Mouse (Mus musculus): ENCODE data around the gene Plekhm3.

The Plekhm3 gene

DNA sequence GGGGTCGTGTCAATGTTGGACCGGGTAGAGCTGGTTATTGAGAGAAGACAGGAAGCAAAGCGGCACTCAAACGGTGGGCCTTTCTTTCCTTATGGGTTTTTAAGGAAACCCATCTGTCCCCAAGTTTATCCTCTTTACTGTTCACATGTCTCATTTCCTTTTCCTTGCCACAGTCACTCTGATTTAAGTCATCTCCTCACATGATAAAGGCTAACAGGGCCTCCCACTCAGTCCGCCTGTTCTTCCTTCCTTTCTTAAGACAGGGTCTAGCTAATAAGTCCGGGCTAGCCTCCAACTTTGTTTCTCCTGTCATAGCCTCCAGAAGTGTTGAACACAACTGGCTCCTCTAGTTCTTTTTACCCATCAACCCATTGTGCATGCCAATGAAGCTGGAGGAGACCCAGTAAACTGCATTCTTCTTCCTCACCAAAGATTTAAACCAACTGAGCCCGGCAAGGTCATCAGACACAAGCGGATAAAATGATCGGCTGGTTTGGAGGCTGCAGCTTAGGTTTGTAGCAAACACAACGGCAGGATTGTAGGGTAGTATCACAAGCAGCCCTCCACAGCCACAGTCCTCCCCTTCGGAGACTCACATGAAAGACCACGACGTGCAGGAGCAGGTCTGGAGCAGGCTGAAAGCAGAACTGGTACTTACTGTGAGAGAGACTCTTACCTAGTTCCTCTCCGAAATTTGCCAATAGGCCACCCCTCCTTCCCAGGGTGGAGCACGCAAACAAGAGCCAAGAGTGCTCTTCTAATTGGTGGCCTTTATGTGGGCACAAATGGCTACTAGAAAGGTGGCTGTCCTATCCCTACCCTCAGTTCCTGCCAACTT is 29.0 kb downstream of the Plekhm3 start:
- peak; percentile 28 for DNase-seq

DNA sequence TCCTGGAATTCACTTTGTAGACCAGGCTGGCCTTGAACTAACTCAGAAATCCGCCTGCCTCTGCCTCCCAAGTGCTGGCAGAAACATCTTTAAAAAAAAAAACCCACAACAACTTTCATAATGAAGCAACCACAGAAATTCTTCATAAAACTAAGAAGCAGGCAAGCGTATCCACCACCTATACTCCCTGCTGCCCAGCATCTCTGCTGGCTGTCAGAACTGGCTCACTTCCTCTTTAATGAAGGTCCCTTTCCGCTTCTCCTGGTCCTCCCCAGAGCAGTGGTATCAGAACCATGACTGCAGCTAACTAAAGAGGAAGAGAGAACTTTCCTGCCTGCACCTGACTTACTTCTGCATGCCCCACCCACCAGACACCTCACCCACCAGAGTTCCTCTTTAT is 31.0 kb downstream of the Plekhm3 start:
- no peak for DNase-seq

DNA sequence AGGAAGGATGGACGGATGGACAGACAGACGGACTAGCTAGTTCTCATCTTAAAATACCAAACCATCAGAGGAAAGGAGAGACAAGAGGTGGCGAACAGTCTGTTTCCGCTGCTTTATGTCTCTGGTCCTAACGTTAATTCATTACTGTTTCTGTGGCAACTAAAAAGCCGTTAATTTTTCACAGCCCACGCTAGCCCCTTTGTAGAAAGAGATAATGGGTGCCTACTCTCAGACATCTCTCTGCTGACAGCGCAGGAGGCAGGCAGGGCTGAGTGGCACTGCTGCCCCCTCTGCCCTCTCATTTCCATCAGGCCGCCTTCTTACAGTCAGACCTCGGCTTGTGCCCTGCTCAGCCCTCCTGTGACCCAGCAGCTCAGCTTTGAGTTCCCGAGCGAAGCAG is 32.3 kb downstream of the Plekhm3 start:
- DNase-seq: no peak

DNA sequence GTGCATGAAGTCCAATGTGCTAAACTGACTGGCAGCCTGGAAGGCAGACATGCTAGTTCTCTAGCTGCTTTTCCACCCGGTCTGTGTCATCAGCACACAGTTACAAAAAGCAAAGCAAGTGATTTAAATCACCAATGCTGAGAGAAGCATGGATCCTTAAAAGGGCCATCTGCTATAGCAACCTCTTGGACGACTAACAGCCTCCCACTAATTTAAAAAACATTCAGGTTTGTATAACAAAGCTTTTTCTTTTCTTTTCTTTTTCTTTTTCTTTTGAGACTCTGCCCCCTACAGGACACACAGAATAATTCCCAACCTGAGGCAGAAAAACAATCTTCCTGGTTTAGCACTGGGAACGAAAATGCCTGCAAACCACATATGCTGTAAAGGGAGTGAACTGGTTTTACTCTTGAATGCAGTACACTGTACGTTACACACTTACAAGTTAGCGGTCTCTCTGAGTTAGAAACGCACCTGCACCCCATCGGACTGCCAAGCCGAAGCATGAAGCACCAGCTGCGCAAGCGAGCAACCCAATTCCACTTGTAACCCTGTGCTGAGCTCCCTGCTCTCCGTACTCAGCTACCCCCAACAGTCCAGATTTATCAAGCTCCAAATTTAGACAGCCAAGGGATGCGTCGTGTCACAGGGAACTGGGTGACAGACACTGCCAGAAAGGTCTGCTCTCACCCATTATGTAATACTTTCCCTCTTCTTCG is 37.7 kb downstream of the Plekhm3 start:
- DNase-seq: peak; percentile 36

DNA sequence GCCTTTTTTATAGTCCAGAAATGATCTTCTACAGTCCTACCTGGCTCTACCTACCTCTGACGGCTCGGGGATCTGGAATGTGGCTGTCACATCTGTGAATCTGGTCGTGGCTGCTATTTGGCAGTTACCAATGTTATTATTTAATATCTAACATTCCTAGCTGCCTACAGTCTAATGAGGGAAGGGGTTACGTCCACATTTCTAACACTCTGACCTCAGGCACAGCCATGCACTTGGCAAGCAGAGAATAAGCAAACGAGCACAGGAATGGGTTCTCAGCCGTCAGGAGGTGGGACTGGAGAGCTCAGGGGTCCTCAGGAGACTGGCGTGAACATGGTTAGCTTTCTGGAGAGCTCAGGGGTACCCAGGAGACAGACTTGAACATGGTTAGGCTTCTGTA is 38.7 kb downstream of the Plekhm3 start:
- no peak for DNase-seq

DNA sequence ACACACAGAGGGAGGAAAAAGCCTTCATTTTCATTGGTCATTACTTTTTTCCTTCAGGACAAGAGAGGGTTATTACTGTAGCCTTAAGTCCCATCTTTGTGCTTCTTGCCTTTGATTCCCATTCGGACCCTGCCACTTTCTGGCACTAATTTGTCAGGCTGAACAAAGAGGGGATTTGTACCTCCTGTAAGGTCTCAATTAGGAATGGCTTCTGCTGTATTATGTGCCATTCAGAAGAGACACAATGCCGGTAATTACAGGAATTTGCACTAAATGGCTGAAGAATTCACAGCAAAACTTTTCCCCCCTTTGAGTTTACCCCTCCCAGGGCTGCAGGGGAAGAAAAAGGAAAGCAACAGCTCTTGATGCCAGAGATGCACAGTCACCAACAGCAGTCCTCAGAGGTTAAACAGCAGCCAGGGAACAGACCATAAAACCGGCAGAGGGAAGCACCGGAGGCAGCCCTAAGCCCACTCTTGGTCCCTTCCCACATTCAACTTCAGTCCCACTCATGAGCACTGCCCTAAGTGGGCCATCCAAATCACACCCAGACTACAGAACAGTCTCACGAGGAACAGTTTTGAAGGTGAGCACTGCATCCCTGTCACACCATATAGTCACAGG is 39.6 kb downstream of the Plekhm3 start:
- DNase-seq: no peak

DNA sequence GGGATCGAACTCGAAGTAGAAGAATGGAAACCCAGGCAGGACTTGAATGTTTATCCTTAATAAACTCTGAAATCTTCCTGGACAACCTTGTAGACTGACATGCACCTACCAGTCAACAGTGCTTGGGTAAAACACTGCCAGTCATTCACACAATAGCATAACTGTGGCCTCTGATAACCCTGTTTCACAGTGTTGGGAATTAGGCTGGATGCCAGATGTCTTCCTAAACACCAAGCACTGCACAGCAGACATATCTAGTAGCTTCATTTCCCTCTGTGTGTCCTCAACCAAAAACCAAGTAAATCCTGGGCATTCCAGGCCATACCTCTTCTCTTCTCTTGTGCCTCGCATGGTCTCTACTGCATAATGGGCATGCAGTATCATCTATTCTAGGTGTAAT is 42.3 kb downstream of the Plekhm3 start:
- DNase-seq: no peak

DNA sequence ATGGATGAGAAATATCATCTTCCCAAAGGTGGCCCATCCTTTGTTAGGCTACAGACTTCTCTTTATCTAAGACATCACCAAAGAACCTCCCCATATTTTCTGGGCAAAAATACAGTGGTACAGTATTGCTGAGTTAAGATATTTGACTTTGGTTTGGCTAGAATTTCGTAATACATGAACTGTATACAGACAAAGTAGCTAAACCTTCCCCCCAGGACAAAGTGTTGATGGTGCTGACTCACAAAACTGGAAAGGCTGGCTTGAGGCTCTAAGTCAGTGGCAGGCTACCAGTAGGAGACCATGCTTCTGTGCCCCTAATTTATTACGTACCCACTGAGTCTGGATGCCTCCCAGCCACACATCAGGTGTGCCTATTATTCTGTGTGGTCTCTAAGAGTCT is 48.9 kb downstream of the Plekhm3 start:
- no peak for DNase-seq

DNA sequence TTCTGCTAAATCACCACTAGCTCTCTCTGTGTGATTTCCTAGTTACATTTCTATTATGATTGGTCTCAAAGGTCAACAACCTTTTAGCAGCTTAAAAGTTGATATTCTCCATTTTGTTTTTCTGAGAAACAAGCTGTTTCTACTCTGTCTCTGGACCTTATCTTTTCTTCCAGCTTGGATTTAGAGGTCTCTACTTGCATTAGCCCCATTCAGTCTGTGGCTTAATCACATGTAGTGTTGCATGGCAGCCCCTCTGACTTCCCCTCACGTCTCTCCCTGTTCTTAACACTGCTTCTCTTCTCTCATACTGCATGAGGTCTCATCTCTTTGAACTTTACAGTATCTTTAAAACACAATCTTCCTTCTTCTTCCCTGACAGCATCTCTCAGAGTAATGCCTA is 50.4 kb downstream of the Plekhm3 start:
- DNase-seq: no peak

DNA sequence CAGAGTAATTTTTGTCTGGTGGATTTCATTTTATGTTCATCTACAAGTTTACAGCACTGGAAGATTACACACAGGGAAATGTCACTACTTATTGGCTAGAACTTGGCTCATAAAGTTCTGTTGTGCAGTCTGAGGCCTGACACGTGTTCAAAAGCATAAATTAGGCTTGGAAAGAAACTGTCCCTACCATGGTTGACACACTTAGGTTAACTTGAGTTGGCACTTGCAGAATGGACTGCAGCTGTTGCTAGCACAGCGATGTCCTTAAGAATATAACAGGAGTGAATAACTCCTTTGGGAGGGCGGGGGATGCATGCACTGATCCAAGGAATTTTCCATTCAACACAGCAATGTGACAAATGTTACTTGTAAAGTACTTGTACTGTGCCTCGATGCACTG is 53.2 kb downstream of the Plekhm3 start:
- DNase-seq: no peak

DNA sequence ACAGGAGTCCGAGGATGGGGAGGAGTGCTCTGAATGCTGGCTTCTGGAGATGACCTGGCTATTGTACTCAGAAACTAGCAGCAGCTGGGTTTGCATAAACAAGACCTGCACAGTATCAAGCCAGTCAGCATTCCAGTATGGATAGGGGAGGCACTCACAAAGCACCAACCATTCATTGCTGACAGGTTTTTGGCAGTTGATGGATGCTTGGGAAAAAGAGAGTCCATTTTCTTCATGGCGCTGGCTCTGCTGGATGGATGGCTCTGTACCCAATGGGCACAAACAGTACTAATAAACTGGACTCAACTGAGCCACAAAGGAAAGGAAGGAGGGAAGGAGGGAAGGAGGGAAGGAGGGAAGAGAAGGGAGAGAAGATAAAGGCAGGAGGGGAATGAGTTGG is 53.8 kb downstream of the Plekhm3 start:
- DNase-seq: no peak

DNA sequence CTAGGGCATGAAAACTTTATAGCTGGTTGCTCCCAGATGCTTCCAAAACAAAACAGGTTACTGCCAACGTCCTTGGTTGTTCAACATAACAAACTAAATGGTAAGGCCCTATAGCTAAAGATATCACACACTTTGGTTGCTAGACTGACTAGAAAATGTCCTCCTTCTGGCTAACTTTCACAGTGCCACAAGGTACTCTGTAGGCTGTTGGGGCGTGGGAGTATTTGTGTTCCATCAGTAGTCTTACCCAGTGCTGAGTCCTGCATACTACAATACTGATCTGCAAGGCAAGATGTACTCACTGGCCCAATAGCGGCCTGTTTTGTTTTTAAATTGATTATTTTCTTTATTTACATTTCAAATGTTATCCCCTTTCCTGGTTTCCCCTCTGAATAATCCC is 56.9 kb downstream of the Plekhm3 start:
- no peak for DNase-seq

DNA sequence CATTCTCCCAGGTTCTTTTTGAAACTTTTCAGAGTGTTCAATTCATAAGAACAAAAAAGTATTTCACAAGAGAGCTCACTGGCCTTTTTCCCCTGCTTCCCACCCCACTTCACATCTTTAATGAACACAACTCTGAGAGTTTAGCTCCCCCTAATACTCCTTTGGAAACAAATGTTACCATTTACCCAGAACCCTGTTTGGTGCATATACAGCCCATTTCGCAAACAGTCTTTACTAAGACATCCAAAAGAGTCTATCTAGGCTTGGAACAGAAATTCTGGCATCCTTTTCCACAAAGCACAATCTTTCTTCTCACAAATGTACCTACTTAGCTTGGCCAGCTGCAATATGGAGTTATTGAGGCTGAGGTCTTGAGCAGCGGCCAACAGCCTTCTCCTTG is 59.1 kb downstream of the Plekhm3 start:
- no peak for DNase-seq

DNA sequence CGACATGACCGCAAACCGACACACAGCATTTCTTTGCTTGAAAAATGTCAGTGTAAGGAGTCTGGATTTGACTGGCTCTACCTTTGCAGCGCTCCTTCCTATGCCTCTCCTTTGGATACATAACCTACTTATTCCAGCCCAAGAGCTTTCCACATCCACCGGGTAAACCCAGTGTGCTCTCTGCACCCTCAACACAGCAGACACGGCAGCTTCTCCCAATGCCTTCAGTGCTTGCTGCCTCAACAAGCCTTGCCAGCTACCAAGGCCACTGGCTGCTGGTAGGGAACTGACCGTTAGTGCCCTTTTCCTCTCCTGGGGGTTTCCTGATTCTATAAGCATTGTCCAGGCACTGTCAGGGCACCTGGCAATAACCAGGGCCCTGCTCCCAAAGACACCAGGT is 62.8 kb downstream of the Plekhm3 start:
- no peak for DNase-seq

DNA sequence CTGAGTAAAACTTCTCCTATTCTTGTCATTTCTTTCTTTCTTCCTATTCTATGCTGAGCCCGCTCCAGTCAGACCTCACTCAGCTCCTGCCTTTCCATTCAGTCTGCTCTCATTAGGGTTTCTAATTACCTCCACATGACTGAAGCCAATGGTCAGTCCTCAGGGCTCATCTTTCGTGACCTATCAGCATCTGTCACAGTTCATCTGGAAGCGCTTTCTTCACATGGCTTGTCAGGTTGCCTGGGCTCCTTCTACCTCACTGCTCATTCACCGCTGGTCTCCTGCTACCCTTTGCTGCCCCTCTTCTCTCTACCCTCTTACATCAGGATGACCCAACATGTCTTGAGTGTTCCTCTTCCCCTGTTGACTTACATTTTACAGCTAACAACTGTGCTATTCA is 65.3 kb downstream of the Plekhm3 start:
- no peak for DNase-seq

DNA sequence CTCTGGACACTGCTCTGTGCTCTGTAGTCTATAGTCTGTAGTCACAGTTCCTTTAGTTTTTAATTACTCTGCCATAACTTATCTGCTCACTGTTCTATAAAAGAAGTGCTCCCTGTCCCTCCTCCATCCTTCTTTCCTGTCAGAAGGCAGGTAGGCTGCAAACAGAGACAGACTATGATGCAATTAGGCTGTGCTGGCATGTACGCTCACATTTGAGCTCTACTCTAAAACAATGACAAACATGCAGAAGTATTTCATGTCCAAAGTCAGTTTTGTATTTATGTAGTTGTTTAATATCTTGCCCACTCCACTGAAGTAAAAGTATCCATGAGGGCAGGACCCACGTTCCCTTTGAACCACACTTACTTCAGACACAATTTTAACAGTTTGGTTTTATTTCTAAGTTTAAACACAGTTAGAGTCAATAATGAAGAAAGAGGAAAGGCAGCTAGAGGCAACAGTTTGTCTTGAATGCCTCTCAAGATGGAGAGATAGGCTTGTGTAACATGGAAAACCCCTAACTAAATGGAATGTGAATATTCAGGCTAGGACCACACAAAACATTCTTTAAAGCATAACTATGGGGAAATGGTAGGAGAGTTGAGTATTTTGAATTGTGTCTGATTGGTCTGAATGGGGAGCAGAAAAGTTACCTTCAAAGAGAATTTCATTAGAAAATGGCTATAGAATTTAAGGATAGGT is 69.0 kb downstream of the Plekhm3 start:
- DNase-seq: peak; percentile 10

DNA sequence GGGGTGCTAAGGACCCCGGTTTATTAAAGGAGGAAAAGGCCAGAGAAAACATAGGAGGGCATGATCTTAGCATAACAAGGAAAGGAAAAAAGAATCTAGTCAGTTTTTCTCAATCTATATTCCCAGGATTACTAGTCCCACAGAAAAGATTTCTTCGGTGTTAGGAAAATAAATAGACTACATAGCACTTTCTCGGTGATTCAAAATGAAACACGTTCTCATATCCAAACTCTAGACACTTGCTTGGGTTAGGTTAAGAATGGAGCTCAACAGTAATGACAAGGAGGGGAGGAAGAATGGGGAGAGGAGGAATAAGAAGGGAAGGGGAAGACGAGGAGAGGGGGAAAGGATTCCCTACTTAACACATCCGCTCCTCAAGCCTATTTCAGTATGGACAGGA is 69.9 kb downstream of the Plekhm3 start:
- no peak for DNase-seq

DNA sequence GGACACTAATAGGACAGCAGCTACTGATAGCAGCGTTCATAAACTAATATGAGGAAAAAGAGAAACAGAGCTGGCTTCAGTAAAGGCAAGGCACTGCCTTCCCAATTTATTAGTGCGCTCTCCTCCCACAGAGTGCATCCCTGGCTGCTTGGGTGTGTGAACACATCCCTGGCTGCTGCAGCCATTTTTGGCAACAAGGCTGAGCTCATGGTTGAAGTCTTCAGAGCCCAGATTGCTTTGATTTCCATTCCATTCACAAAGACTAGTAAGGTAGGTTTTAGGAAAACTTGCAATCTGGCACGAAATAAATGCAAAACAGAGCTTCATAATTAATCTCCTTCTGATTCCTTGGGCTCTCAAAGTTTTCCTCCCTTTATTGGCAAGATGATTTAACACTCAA is 71.3 kb downstream of the Plekhm3 start:
- DNase-seq: no peak

DNA sequence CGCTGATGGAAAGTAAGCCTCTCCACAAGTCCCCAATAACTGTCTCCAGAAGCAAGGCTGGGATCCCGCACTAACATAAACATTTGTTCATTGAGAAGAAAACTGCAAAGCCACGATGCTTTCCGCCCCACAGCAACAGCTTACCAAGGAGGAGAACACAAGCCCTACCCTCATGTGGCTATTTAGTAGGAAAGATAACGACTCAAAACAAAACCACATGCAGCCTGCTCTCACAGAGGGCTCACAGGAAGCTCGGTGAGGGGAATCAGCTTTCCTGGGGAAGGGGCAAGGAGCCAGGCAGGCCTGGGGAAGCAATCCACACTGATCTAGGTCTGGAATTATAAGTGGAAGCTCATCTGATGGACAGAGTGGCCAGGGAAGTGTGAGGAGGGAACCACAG is 72.6 kb downstream of the Plekhm3 start:
- DNase-seq: no peak

DNA sequence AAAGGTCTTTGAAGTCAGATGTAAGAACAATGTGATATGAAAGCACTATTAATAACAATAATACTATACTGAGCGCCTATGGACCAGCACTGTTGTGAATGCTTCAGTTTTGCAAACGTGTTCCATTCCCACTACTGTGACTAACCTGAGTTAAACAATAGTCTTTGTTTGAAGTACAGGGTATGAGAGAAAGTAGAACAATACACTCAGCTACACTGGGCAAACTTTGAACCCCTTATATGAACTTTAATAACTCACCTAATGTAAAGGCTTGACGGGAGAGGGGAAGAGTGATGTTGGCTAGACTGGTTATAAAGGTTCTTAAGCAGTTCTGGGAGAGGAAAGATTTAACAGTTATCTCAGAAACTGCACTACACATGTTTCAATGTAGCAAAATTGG is 76.0 kb downstream of the Plekhm3 start:
- no peak for DNase-seq

DNA sequence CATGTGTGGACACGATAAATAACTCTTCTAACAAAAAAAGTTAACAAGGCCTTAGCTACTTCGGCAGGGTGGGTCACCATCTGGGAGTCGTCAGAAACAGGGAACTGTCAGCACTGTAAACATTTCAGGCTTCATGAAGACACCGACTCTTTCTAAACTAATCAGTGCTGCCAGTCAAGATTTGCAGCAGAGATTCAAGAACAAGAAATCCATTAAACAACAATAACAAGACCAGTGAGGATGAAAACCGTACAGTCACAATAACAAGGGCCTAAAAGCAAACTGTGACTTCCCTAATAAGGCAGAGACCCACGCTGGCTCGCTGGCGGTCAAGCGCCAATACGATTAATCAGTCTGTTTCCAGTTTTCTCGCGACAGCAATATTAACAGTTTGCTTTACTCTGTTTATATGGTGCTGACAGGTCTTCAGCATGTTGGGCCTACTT is 77.8 kb downstream of the Plekhm3 start:
- DNase-seq: peak; percentile 27

DNA sequence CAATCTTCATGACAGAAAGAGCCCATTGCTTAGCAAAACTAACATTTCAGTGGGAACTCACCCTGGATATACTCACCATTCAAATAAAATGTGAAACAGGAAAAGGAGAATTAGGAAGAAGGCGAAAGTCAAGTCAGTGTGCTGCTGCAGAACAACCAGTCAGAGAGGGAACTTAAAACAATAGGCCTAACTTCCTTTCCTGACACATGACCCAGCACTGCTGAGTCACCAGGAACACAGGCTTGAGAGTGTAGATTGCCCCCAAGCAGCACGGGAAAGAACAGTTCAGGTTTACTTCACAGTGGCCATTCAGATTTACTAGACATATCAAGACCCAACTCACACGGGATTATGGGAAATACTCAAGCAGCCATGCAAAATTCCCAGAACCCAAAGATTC is 80.3 kb downstream of the Plekhm3 start:
- peak; percentile 18 for DNase-seq

DNA sequence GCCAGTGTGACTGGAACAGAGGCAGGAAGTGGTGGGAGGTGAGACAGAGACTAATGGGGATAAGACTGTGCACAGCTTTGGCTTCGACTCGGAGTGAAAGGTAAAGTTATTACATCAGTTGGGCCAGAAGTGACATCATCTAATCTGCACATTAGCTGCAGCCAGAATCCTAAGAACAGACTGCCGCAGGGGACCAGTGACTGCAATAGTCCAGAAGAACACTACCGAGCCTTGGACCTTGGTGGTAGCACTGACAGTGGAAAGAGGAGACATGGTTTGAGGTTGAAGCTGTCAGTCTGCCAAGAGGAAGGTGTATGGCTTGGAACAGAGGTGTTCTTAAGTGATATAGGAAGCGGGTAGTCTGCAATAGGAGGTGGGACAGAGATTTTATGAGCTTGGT is 80.9 kb downstream of the Plekhm3 start:
- no peak for DNase-seq
